Mouse (Mus musculus) limb, embryonic 10.5 days (tissue): ENCODE results near the gene Ccdc28b. TPM values are rescaled to one million over a fixed set of nuclear protein-coding genes. Genes with fewer than 3 reads are reported as not detected.

ENCODE experiments used
- DNase-seq: peaks from one replicate; pipeline ENCODE4 v3.0.0-alpha.2; 2017; ENCODE audit warnings: low spot score
- H3K27ac ChIP-seq: fragments of 300-500 bp; sonication (generic); 2 replicates; pipeline ENCODE4 v1.5.1; 2016; ENCODE audit warnings: mild to moderate bottlenecking
- H3K27me3 ChIP-seq: fragments of 300-500 bp; sonication (generic); 2 replicates; pipeline ENCODE4 v1.6.1; 2016; ENCODE audit warnings: low read depth, mild to moderate bottlenecking; ENCODE audit not compliant: poor library complexity, severe bottlenecking
- H3K36me3 ChIP-seq: fragments of 300-500 bp; sonication (generic); 2 replicates; pipeline ENCODE4 v1.6.1; 2016; ENCODE audit warnings: mild to moderate bottlenecking, moderate library complexity
- H3K4me1 ChIP-seq: fragments of 300-500 bp; sonication (generic); 2 replicates; pipeline ENCODE4 v1.6.1; 2016
- H3K4me3 ChIP-seq: fragments of 300-500 bp; sonication (generic); 2 replicates; pipeline ENCODE4 v1.5.1; 2016; ENCODE audit warnings: mild to moderate bottlenecking, moderate library complexity
- H3K9me3 ChIP-seq: fragments of 300-500 bp; sonication (generic); replicated peaks from 2 replicates; pipeline ENCODE4 v1.6.1; 2016; ENCODE audit warnings: mild to moderate bottlenecking
- WGBS: fragments of 180-500 bp; shearing (Covaris S2); methylation state at CpG from one replicate; pipeline ENCODE4 v1.1.7; 2016; 5-methylcytosine and 5-hydroxymethylcytosine counted together
- polyA plus RNA-seq: library from polyadenylated mRNA; unstranded; fragments of >200 nt; fragmentation: Nextera tagmentation; extraction: Ambion mirVana; gene quantifications from 2 replicates; pipeline ENCODE4 v1.2.1, GENCODE M21; 2016

Ccdc28b gene
- 34.9 and 42.3 TPM in 2 replicates for polyA plus RNA-seq

DNA sequence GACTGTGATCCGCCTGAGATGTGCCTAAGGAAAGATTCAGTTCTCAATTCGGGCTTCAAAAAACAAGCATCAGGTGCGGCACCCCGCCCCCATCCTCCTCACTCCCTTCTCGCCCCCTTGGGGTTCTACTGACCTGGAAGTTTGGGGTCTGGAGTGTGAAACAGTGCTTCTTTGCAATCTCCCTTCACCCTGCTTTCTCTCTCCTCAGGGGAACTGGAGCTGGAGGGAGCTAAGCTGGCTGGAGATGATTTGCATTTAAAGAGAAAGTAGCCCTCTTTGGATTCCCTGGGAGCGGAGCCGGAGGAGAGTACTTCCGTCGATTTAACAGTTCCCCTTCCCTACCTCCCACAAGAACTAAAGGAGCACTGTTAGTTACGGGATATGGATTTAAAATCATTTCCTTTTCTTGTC, at the start of gene Ccdc28b:
TSS of gene Ccdc28b (minus strand) at position 267 of the 411 bp plus-strand sequence.
- peak; percentile 51 for DNase-seq
- 0% methylated on average over 10 of the region's 10 CpGs for WGBS
- Histone ChIP-seq H3K27ac (peak within 1 kb of the TSS; percentile 81), H3K27me3 (no peaks in the 10 kb centered on the region), H3K36me3 (peaks cover 35% of the 10 kb centered on the region), H3K4me3 (peak within 1 kb of the TSS; percentile 62), H3K9me3 (no peaks in the 10 kb centered on the region), H3K4me1 (peaks cover 48% of the 10 kb centered on the region)

DNA sequence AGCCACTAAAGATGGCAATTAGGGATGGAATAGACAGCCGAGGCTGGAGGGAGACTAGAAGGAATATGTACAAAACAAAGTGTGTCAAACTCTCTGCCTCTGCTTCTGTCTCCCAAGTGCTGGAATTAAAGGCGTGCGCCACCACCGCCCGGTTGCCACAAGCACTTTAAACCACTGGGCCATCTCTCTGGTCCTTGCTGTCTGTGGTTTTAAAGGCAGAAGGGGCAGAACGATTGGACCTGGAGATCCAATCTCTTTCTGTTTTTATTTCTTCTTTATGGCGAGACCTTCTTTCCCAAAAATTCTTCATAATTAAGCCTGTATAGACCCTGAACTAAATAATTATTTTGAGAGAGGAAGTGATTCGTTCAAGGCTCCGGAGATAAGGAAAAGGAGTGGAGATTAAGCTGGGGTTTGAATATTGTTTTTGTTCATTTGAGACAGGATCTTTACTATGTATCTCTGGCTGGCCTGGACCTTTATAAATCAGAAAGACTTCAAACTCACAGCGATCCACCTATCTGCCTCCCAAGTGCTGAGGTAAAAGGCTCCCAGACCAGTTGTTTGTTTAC, 49.2 kb upstream of the Ccdc28b start:
- Histone ChIP-seq H3K4me3 (peak overlapping the region; percentile 100), H3K27me3 (no peaks in the 10 kb centered on the region), H3K36me3 (peaks cover 41% of the 10 kb centered on the region), H3K9me3 (no peaks in the 10 kb centered on the region), H3K27ac (peak overlapping the region; percentile 94), H3K4me1 (peaks cover 22% of the 10 kb centered on the region)
- DNase-seq, result no peak
- 10% methylated on average over 10 of the region's 10 CpGs for WGBS

GRCm38 (mm10) chr4:129672083-129672877, 48.5 kb upstream of the Ccdc28b start, which contains the start of gene Kpna6:
Gene Kpna6, minus strand, starts transcription at chr4:129672767.
- Histone ChIP-seq H3K9me3 (no peaks in the 10 kb centered on the region), H3K27ac (peak within 1 kb of the TSS; percentile 94), H3K36me3 (peaks cover 40% of the 10 kb centered on the region), H3K27me3 (no peaks in the 10 kb centered on the region), H3K4me3 (peak within 1 kb of the TSS; percentile 100), H3K4me1 (peaks cover 22% of the 10 kb centered on the region)
- peak; percentile 94 for DNase-seq
- WGBS, result under 1% methylated on average over 65 of the region's 65 CpGs

- Histone ChIP-seq H3K9me3 (no peaks in the 10 kb centered on the region), H3K4me3 (peak overlapping the region; percentile 100), H3K27ac (peak overlapping the region; percentile 94), H3K27me3 (no peaks in the 10 kb centered on the region), H3K4me1 (peaks cover 22% of the 10 kb centered on the region), H3K36me3 (peaks cover 40% of the 10 kb centered on the region)
- 10% methylated on average over 12 of the region's 12 CpGs for WGBS
- peak; percentile 64 for DNase-seq
These were observed 47.8 kb upstream of the Ccdc28b start for GRCm38 (mm10) chr4:129671491-129672082.

DNA sequence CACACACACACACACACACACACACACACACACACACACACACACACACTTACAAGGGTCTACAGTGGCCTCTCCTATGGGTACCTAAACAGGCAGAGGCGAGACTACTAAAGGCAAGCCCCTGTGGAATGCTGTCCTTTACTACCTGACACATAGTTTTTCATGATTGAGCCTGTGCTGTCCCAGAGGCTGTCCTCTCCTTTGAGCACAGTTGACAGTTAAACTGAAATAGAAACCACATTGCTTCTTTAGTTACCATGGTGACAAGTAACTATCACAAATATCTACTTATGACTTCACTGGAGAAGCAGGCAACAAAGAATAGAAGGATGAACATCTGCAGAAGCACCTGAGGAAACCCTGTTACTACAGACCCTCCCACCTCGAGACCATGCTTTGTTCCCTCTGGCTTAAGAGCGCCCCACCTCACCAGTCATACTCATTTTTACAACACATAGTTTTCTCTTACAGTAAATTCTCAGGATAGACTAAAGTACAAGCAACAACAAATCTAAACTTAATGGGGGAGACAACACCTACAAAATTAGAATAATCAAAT, 38.6 kb upstream of the Ccdc28b start:
- no peaks in the 10 kb centered on the region for H3K9me3 ChIP-seq
- WGBS, result 82% methylated on average over 3 of the region's 3 CpGs
- no peak for DNase-seq
- H3K27me3 ChIP-seq, result no peaks in the 10 kb centered on the region
- H3K27ac ChIP-seq, result no peak overlapping the region
- no peak overlapping the region for H3K4me3 ChIP-seq
- H3K4me1 ChIP-seq, result no peaks in the 10 kb centered on the region
- peaks cover 82% of the 10 kb centered on the region for H3K36me3 ChIP-seq

- Histone ChIP-seq H3K36me3 (peaks cover 82% of the 10 kb centered on the region), H3K4me3 (no peak overlapping the region), H3K9me3 (no peaks in the 10 kb centered on the region), H3K27ac (no peak overlapping the region), H3K27me3 (no peaks in the 10 kb centered on the region), H3K4me1 (no peaks in the 10 kb centered on the region)
- 84% methylated on average over 3 of the region's 3 CpGs for WGBS
- no peak for DNase-seq
These were observed 37.8 kb upstream of the Ccdc28b start for GRCm38 (mm10) chr4:129661584-129661983.

GRCm38 (mm10) chr4:129654770-129655169, 31.0 kb upstream of the Ccdc28b start:
- Histone ChIP-seq H3K27ac (no peak overlapping the region), H3K36me3 (peaks cover 99% of the 10 kb centered on the region), H3K27me3 (no peaks in the 10 kb centered on the region), H3K9me3 (no peaks in the 10 kb centered on the region), H3K4me3 (no peak overlapping the region), H3K4me1 (no peaks in the 10 kb centered on the region)
- no peak for DNase-seq
- 93% methylated on average over 14 of the region's 14 CpGs for WGBS

DNA sequence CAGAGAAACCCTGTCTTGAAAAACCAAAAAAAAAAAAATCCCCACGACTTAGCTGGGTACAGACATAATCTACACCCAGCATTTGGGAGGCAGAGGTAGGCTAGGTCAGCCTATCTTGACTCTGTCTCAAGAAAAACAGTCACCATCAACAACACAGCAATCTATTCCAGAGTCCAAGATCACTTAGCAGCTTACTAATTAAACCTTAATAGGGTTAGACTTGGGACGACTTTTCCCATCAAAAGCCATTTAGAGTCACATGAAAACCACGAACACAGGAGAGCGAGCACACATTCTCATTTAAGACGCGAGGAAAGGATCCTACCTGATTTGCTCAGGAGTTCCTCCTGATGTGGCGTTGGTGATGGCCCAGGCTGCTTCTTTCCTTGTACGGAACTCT, 26.6 kb upstream of the Ccdc28b start:
- Histone ChIP-seq H3K4me1 (no peaks in the 10 kb centered on the region), H3K27me3 (no peaks in the 10 kb centered on the region), H3K4me3 (no peak overlapping the region), H3K36me3 (peaks cover 100% of the 10 kb centered on the region), H3K27ac (no peak overlapping the region), H3K9me3 (no peaks in the 10 kb centered on the region)
- DNase-seq, result no peak
- 92% methylated on average over 8 of the region's 8 CpGs for WGBS

GRCm38 (mm10) chr4:129648656-129649055, 24.9 kb upstream of the Ccdc28b start:
- Histone ChIP-seq H3K36me3 (peaks cover 99% of the 10 kb centered on the region), H3K27me3 (no peaks in the 10 kb centered on the region), H3K4me1 (no peaks in the 10 kb centered on the region), H3K4me3 (no peak overlapping the region), H3K27ac (no peak overlapping the region), H3K9me3 (no peaks in the 10 kb centered on the region)
- 81% methylated on average over 1 of the region's 1 CpGs for WGBS
- DNase-seq, result no peak

- H3K4me3 ChIP-seq, result no peak overlapping the region
- WGBS, result 92% methylated on average over 6 of the region's 6 CpGs
- H3K27ac ChIP-seq, result no peak overlapping the region
- no peaks in the 10 kb centered on the region for H3K9me3 ChIP-seq
- no peaks in the 10 kb centered on the region for H3K27me3 ChIP-seq
- H3K36me3 ChIP-seq, result peaks cover 73% of the 10 kb centered on the region
- H3K4me1 ChIP-seq, result peaks cover 8% of the 10 kb centered on the region; the same call in 1 of the 2 replicates
- DNase-seq, result no peak
These were observed 21.5 kb upstream of the Ccdc28b start for GRCm38 (mm10) chr4:129645204-129645603.

DNA sequence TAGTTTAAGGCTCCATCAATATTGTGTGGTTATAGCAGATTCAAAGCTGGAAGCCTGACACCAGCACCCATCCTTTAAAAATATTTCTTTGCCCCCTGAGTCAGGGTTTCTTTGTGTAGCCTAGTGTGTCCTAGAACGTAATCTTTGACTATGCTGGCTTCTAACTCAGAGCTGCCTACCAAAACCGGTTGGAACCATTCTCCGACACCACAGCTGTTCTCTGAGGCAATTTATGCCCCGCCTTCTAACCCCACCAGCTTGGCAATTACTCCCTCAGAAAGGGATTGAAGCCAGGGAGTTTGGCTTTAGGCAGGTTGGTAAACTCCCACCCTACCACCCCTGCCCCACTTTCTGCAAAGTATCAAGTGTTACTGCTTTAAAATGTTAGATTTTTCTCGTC, 18.0 kb upstream of the Ccdc28b start:
- Histone ChIP-seq H3K9me3 (no peaks in the 10 kb centered on the region), H3K4me1 (peaks cover 27% of the 10 kb centered on the region), H3K36me3 (peaks cover 69% of the 10 kb centered on the region), H3K4me3 (peak overlapping the region; percentile 78), H3K27me3 (no peaks in the 10 kb centered on the region), H3K27ac (peak overlapping the region; percentile 93)
- WGBS, result 53% methylated on average over 5 of the region's 5 CpGs
- no peak for DNase-seq

GRCm38 (mm10) chr4:129640638-129641467, 17.1 kb upstream of the Ccdc28b start, which contains the start of gene Txlna:
Gene Txlna, minus strand, starts transcription at chr4:129641065.
- Histone ChIP-seq H3K36me3 (peaks cover 69% of the 10 kb centered on the region), H3K4me3 (peak within 1 kb of the TSS; percentile 78), H3K27me3 (no peaks in the 10 kb centered on the region), H3K4me1 (peaks cover 27% of the 10 kb centered on the region), H3K9me3 (no peaks in the 10 kb centered on the region), H3K27ac (peak within 1 kb of the TSS; percentile 93)
- peak; percentile 96 for DNase-seq
- under 1% methylated on average over 60 of the region's 60 CpGs for WGBS
